ENCODE assay signal across 7 mouse cellular contexts in genomic region chr5:139409412-139409811, GRCm38 (mm10). TPM values are rescaled to one million over a fixed set of nuclear protein-coding genes. Genes with fewer than 3 reads are reported as not detected.
A peak's percentile ranks its signal among the peaks of the same experiment; 100 is the strongest.
DNase-seq lines count a peak whose midpoint lies in the region; ATAC-seq and TF ChIP-seq lines count a peak whose summit lies in the region.

No protein-coding gene starts in this region.

- ATAC-seq in heart, embryonic 14.5 days (ENCODE audit: insufficient number of reproducible peaks, insufficient read depth, low FRiP score, low read depth): peak; percentile 64
- peak; percentile 50; the same call in 1 of the 2 replicates for ATAC-seq in lung, embryonic 14.5 days (ENCODE audit: insufficient read depth)

- TF ChIP-seq RAD21 in CH12.LX (IDR thresholded peaks at IDR 0.05; ENCODE audit: low read depth, low read length): no peak

- peaks cover 11 to 60% of the 10 kb centered on the region in 2 experiments for H3K4me1 ChIP-seq in CH12.LX (ENCODE audit: control insufficient read depth in 1 of 2, insufficient read depth in 2 of 2)
- H3K4me1 ChIP-seq in heart, embryonic 14.5 days (ENCODE audit: control insufficient read depth in 2 of 2, insufficient read depth in 2 of 2, low read length in 2 of 2): peaks cover 25 to 38% of the 10 kb centered on the region in 2 experiments
- H3K4me1 ChIP-seq in lung, embryonic 14.5 days (ENCODE audit: insufficient read depth): no peaks in the 10 kb centered on the region; the same call in 1 of the 2 replicates

- no peaks in the 10 kb centered on the region for H3K9me3 ChIP-seq in CH12.LX (replicated peaks; ENCODE audit: low read length)
- H3K9me3 ChIP-seq in heart, embryonic 14.5 days (ENCODE audit: control insufficient read depth, low read length): no peaks in the 10 kb centered on the region
- H3K9me3 ChIP-seq in lung, embryonic 14.5 days (ENCODE audit: low read depth, low read length): no peaks in the 10 kb centered on the region

- peak; percentile 34 for DNase-seq in CH12.LX (ENCODE audit: extremely low read depth)
- peak; percentile 81 for DNase-seq in adrenal gland, postnatal 25 days
- peak; percentile 52 for DNase-seq in lung, embryonic 14.5 days
- DNase-seq in c-Kit-positive CD71-positive TER-119-positive erythroid progenitor cells, embryonic 14.5 days (ENCODE audit: low spot score): no peak
- no peak for DNase-seq in cerebellum, postnatal 10 days
- DNase-seq in left cerebral cortex, adult 8-10 months (ENCODE audit: low spot score in 2 of 2): no peak

- H3K4me2 ChIP-seq in CH12.LX (ENCODE audit: insufficient read depth, low read depth, poor library complexity, severe bottlenecking): no peak overlapping the region
- H3K4me2 ChIP-seq in heart, embryonic 14.5 days (ENCODE audit: low read length): no peak overlapping the region
- no peak overlapping the region for H3K4me2 ChIP-seq in lung, embryonic 14.5 days

- no peak overlapping the region for H3K27ac ChIP-seq in CH12.LX (ENCODE audit: insufficient read depth, low read depth)
- peak overlapping the region; percentile 53 to 56; a peak in 3 of 4 replicates for H3K27ac ChIP-seq in heart, embryonic 14.5 days (replicated peaks in 1 of 2; ENCODE audit: control insufficient read depth in 1 of 2, insufficient read depth in 1 of 2, low read depth in 2 of 2, low read length in 2 of 2)
- peak overlapping the region; percentile 33; the same call in 1 of the 2 replicates for H3K27ac ChIP-seq in lung, embryonic 14.5 days (ENCODE audit: low read depth)

- dilution Hi-C loops in CH12.LX (cut with MboI; ENCODE audit: extremely low pct_ligation_motif_present, extremely low pct_unique_long_range_greater_than_20kb, low sequenced_read_pairs): no loop called here

- H3K4me3 ChIP-seq in CH12.LX (replicated peaks in 1 of 3; ENCODE audit: low read depth in 2 of 3, low read length in 2 of 3, poor library complexity in 1 of 3): no peak overlapping the region
- no peak overlapping the region for H3K4me3 ChIP-seq in heart, embryonic 14.5 days (ENCODE audit: control insufficient read depth in 1 of 2, insufficient read depth in 1 of 2, low read depth in 1 of 2, low read length in 2 of 2)
- no peak overlapping the region for H3K4me3 ChIP-seq in lung, embryonic 14.5 days (ENCODE audit: low read depth, low read length)

- H3K9ac ChIP-seq in CH12.LX (ENCODE audit: insufficient read depth, low read depth): no peak overlapping the region
- no peak overlapping the region for H3K9ac ChIP-seq in heart, embryonic 14.5 days (ENCODE audit: low read length)
- no peak overlapping the region for H3K9ac ChIP-seq in lung, embryonic 14.5 days

- TF ChIP-seq EP300 in CH12.LX (IDR thresholded peaks at IDR 0.05; ENCODE audit: low read length): no peak

- TF ChIP-seq CTCF in CH12.LX (conservative IDR thresholded peaks at IDR 0.05 in 1 of 2, IDR thresholded peaks at IDR 0.05 in 1 of 2; ENCODE audit: low read depth in 2 of 2, low read length in 2 of 2): no peak
- TF ChIP-seq CTCF in lung, embryonic 14.5 days (IDR thresholded peaks at IDR 0.05; ENCODE audit: low read depth): no peak

- peaks cover under 1 to 59% of the 10 kb centered on the region in 2 experiments for H3K36me3 ChIP-seq in CH12.LX (replicated peaks in 1 of 2; ENCODE audit: control insufficient read depth in 1 of 2, insufficient read depth in 1 of 2, low read length in 1 of 2)
- H3K36me3 ChIP-seq in heart, embryonic 14.5 days (ENCODE audit: control insufficient read depth, insufficient read depth, low read length): no peaks in the 10 kb centered on the region
- H3K36me3 ChIP-seq in lung, embryonic 14.5 days (ENCODE audit: insufficient read depth): no peaks in the 10 kb centered on the region

- H3K27me3 ChIP-seq in CH12.LX (replicated peaks): no peaks in the 10 kb centered on the region
- peaks cover 27% of the 10 kb centered on the region for H3K27me3 ChIP-seq in heart, embryonic 14.5 days (ENCODE audit: control insufficient read depth, insufficient read depth, low read length)
- no peaks in the 10 kb centered on the region for H3K27me3 ChIP-seq in lung, embryonic 14.5 days (ENCODE audit: insufficient read depth, low read length)

- no peak for TF ChIP-seq POLR2A in CH12.LX (IDR thresholded peaks at IDR 0.05; ENCODE audit: low read depth, low read length)

- in situ Hi-C loops in CH12.LX (cut with MboI; ENCODE audit: low pct_ligation_motif_present, low pct_unique_long_range_greater_than_20kb, low sequenced_read_pairs): no loop called here

- 48% methylated on average over 12 of the region's 12 CpGs for WGBS in heart, embryonic 14.5 days
- 65% methylated on average over 12 of the region's 12 CpGs for WGBS in lung, embryonic 14.5 days

- no peaks in the 10 kb centered on the region for H3K79me2 ChIP-seq in CH12.LX (replicated peaks; ENCODE audit: control insufficient read depth, extremely low read depth, insufficient read depth, poor library complexity, severe bottlenecking)

TF ChIP-seq in CH12.LX, 34 proteins besides CTCF, POLR2A, EP300 and RAD21:
- peak; percentile 17; the same call in 1 of the 2 replicates for TF ChIP-seq ETS1 (conservative IDR thresholded peaks at IDR 0.05; ENCODE audit: low read depth, low read length)
- TF ChIP-seq KAT2A (IDR thresholded peaks at IDR 0.05; ENCODE audit: insufficient replicate concordance, low read length): no peak
- TF ChIP-seq ZKSCAN1 (IDR thresholded peaks at IDR 0.05; ENCODE audit: borderline replicate concordance, low read depth, low read length): no peak

RNA-seq across cellular contexts. Expression of gene C130050O18Rik, which starts 4.3 kb away (rescaled TPM):
- total RNA-seq in CH12.LX (2012; rRNA removed): 0.17 TPM in 1 of 2 replicates, not detected in the other
- total RNA-seq in CH12.LX (2014; rRNA removed): 0.15 TPM in 1 of 2 replicates, not detected in the other
- 0.53 and 0.54 TPM in 2 replicates for polyA plus RNA-seq in CH12.LX (2012; ENCODE audit: insufficient read length, low read depth)
- total RNA-seq in adrenal gland, postnatal 25 days (2021): 0.49 and 0.57 TPM in 2 replicates
- polyA plus RNA-seq in heart, embryonic 14.5 days (2014; fragmentation: Nextera tagmentation; extraction: Ambion mirVana): 0.32 and 0.36 TPM in 2 replicates
- polyA plus RNA-seq in lung, embryonic 14.5 days (2014; fragmentation: Nextera tagmentation; extraction: Ambion mirVana): 1.1 TPM in 2 replicates
- total RNA-seq in left cerebral cortex, adult 8-10 months (2022): 1 to 10 TPM in 1 of 4 experiments, under 1 TPM in 3; 0.32 to 1.5 (median 0.70) TPM

RNA-seq across cellular contexts. Expression of gene Gper1, which starts 13.5 kb away (rescaled TPM):
- 0.08 and 0.13 TPM in 2 replicates for total RNA-seq in CH12.LX (2012; rRNA removed)
- not detected in 2 replicates for total RNA-seq in CH12.LX (2014; rRNA removed)
- polyA plus RNA-seq in CH12.LX (2012; ENCODE audit: insufficient read length, low read depth): not detected in 2 replicates
- 3.5 and 4.8 TPM in 2 replicates for total RNA-seq in adrenal gland, postnatal 25 days (2021)
- polyA plus RNA-seq in heart, embryonic 14.5 days (2014; fragmentation: Nextera tagmentation; extraction: Ambion mirVana): 1.3 and 1.8 TPM in 2 replicates
- polyA plus RNA-seq in lung, embryonic 14.5 days (2014; fragmentation: Nextera tagmentation; extraction: Ambion mirVana): 5.5 and 5.9 TPM in 2 replicates
- 1 to 10 TPM; 2.5 to 3.7 (median 3.3) TPM for total RNA-seq in left cerebral cortex, adult 8-10 months (2022)

RNA-seq across cellular contexts. Expression of gene Gpr146, which starts 31.9 kb away (rescaled TPM):
- 0.08 and 0.13 TPM in 2 replicates for total RNA-seq in CH12.LX (2012; rRNA removed)
- not detected in 2 replicates for total RNA-seq in CH12.LX (2014; rRNA removed)
- polyA plus RNA-seq in CH12.LX (2012; ENCODE audit: insufficient read length, low read depth): not detected in 2 replicates
- 13.1 and 16.0 TPM in 2 replicates for total RNA-seq in adrenal gland, postnatal 25 days (2021)
- polyA plus RNA-seq in heart, embryonic 14.5 days (2014; fragmentation: Nextera tagmentation; extraction: Ambion mirVana): 9.3 and 9.5 TPM in 2 replicates
- polyA plus RNA-seq in lung, embryonic 14.5 days (2014; fragmentation: Nextera tagmentation; extraction: Ambion mirVana): 3.5 and 4.3 TPM in 2 replicates
- total RNA-seq in left cerebral cortex, adult 8-10 months (2022): 10 to 100 TPM; 15.9 to 17.1 (median 16.4) TPM

RNA-seq across cellular contexts. Expression of gene 3110082I17Rik, which starts 50.9 kb away (rescaled TPM):
- total RNA-seq in CH12.LX (2012; rRNA removed): 46.9 and 58.7 TPM in 2 replicates
- total RNA-seq in CH12.LX (2014; rRNA removed): 37.5 and 41.2 TPM in 2 replicates
- polyA plus RNA-seq in CH12.LX (2012; ENCODE audit: insufficient read length, low read depth): 100.0 and 122 TPM in 2 replicates
- 9.8 and 15.8 TPM in 2 replicates for total RNA-seq in adrenal gland, postnatal 25 days (2021)
- 15.4 and 17.0 TPM in 2 replicates for polyA plus RNA-seq in heart, embryonic 14.5 days (2014; fragmentation: Nextera tagmentation; extraction: Ambion mirVana)
- 39.4 and 44.4 TPM in 2 replicates for polyA plus RNA-seq in lung, embryonic 14.5 days (2014; fragmentation: Nextera tagmentation; extraction: Ambion mirVana)
- 10 to 100 TPM; 12.6 to 16.6 (median 15.2) TPM for total RNA-seq in left cerebral cortex, adult 8-10 months (2022)

RNA-seq across cellular contexts. Expression of gene Cyp2w1, which starts 57.0 kb away (rescaled TPM):
- total RNA-seq in CH12.LX (2012; rRNA removed) (not detected in 2 replicates), CH12.LX (2014; rRNA removed) (not detected in 2 replicates)
- polyA plus RNA-seq in CH12.LX (2012; ENCODE audit: insufficient read length, low read depth): not detected in 2 replicates
- not detected in 2 replicates for total RNA-seq in adrenal gland, postnatal 25 days (2021)
- not detected in 2 replicates for polyA plus RNA-seq in heart, embryonic 14.5 days (2014; fragmentation: Nextera tagmentation; extraction: Ambion mirVana)
- polyA plus RNA-seq in lung, embryonic 14.5 days (2014; fragmentation: Nextera tagmentation; extraction: Ambion mirVana): not detected in 2 replicates
- total RNA-seq in left cerebral cortex, adult 8-10 months (2022): not detected

Comparison
In these comparisons a context has a peak if more than half of its experiments do, and no peak if none do; other contexts are left out.
1. DNase-seq: peak in CH12.LX (single experiment), adrenal gland, postnatal 25 days (single experiment) and lung, embryonic 14.5 days (single experiment); none in c-Kit-positive CD71-positive TER-119-positive erythroid progenitor cells, embryonic 14.5 days (single experiment), cerebellum, postnatal 10 days (0 of 2) and left cerebral cortex, adult 8-10 months (0 of 2).
2. RNA of gene Gpr146, which starts 31.9 kb away (total RNA-seq): 15.9 to 17.1 TPM in left cerebral cortex, adult 8-10 months and 13.1 to 16.0 TPM in adrenal gland, postnatal 25 days; 0.08 to 0.13 TPM in CH12.LX; every median in the first group is over 10 times any median in the second.